Mouse (Mus musculus) stomach, embryonic 14.5 days (tissue): ENCODE data around the gene Ccnt2. TPM values are rescaled to one million over a fixed set of nuclear protein-coding genes. Genes with fewer than 3 reads are reported as not detected.

Source experiments
- ATAC-seq: fragments of 200-750 bp; cut with Nextera tagmentation; 2 replicates; pipeline ENCODE4 v1.8.0; 2017; ENCODE audit warnings: low read depth, moderate TSS enrichment; ENCODE audit not compliant: insufficient number of reproducible peaks, insufficient read depth, low FRiP score
- H3K27ac ChIP-seq: fragments of 300-500 bp; sonication (generic); 2 replicates; pipeline ENCODE4 v1.5.1; 2014; ENCODE audit warnings: mild to moderate bottlenecking, low read length, moderate library complexity, mixed read lengths
- H3K27me3 ChIP-seq: fragments of 300-500 bp; sonication (generic); 2 replicates; pipeline ENCODE4 v1.6.1; 2014; ENCODE audit warnings: low read length, control low read depth, mixed read lengths; ENCODE audit not compliant: control insufficient read depth, insufficient read depth
- H3K36me3 ChIP-seq: fragments of 300-500 bp; sonication (generic); 2 replicates; pipeline ENCODE4 v1.6.1; 2014; ENCODE audit warnings: mild to moderate bottlenecking, control low read depth, low read length, moderate library complexity, mixed read lengths; ENCODE audit not compliant: control insufficient read depth, insufficient read depth
- H3K4me1 ChIP-seq: fragments of 300-500 bp; sonication (generic); 2 replicates; pipeline ENCODE4 v1.6.1; 2014; ENCODE audit warnings: low read length, control low read depth, mixed read lengths; ENCODE audit not compliant: control insufficient read depth, insufficient read depth
- H3K4me2 ChIP-seq: fragments of 300-500 bp; sonication (generic); replicated peaks from 2 replicates; pipeline ENCODE4 v1.6.1; 2014; ENCODE audit warnings: low read depth, low read length, control low read depth
- H3K4me3 ChIP-seq: fragments of 300-500 bp; sonication (generic); 2 replicates; pipeline ENCODE4 v1.5.1; 2014; ENCODE audit warnings: low read depth, low read length, control low read depth
- H3K9ac ChIP-seq: fragments of 300-500 bp; sonication (generic); replicated peaks from 2 replicates; pipeline ENCODE4 v1.6.1; 2014; ENCODE audit warnings: low read depth, mild to moderate bottlenecking, control low read depth, low read length, moderate library complexity, mixed read lengths
- H3K9me3 ChIP-seq: fragments of 300-500 bp; sonication (generic); 2 replicates; pipeline ENCODE4 v1.6.1; 2016; ENCODE audit warnings: low read depth, low read length, control low read depth; ENCODE audit not compliant: control insufficient read depth
- WGBS: fragments of 180-500 bp; shearing (Covaris S2); extraction: QIAGEN DNeasy Blood & Tissue Kit; methylation state at CpG from one replicate; pipeline ENCODE4 v1.1.7; 2014; 5-methylcytosine and 5-hydroxymethylcytosine counted together
- polyA plus RNA-seq: library from polyadenylated mRNA; unstranded; fragments of >200 nt; fragmentation: Nextera tagmentation; extraction: Ambion mirVana; gene quantifications from 2 replicates; pipeline ENCODE4 v1.2.1, GENCODE M21; 2014

Gene Ccnt2
- polyA plus RNA-seq, 1 experiment from 2014 or later: 94.3 TPM

DNA sequence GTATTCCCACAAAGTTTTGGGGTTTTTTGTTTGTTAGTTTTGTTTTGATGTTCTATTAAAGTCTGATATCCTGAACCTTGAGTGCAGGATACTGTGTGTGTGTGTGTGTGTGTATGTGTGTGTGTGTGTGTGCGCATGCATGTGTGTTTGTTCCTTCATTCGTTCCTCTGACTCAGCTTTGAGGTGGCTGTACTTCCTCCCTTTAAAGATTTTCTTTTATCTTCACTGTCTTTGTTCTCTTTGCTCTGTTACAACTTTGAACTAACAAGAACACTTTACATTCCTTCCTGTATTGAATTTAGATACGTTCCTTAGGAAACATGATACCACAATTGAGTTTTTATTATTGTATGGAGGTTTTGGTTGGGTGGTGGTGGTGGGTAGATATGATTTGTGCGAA is 22.4 kb downstream of the Ccnt2 start:
- Histone ChIP-seq H3K4me2 (no peak overlapping the region), H3K9me3 (no peaks in the 10 kb centered on the region), H3K4me3 (no peak overlapping the region), H3K4me1 (no peaks in the 10 kb centered on the region), H3K27ac (no peak overlapping the region), H3K36me3 (peaks cover 25% of the 10 kb centered on the region), H3K27me3 (no peaks in the 10 kb centered on the region), H3K9ac (no peak overlapping the region)
- no peak for ATAC-seq
- 66% methylated on average over 4 of the region's 4 CpGs for WGBS

DNA sequence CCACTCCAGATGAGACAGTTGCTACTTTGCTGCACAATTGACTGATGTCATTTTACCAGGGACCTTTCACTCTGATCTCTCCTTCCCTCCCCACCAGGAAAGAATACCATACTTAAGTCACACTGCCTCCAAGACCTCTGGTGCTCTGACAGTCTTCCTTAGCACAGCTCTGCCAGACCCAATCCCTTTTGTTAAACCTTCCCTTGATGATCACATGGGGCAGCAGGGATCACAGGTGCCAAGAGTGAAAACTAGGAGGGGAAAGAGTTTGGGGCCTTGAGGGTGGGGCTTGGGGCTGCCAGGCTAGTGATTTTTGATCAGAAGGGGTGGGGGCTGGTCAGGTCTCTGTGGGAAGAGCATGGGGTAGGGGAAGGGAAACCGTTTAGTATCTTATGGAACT is 22.8 kb downstream of the Ccnt2 start:
- no peak for ATAC-seq

DNA sequence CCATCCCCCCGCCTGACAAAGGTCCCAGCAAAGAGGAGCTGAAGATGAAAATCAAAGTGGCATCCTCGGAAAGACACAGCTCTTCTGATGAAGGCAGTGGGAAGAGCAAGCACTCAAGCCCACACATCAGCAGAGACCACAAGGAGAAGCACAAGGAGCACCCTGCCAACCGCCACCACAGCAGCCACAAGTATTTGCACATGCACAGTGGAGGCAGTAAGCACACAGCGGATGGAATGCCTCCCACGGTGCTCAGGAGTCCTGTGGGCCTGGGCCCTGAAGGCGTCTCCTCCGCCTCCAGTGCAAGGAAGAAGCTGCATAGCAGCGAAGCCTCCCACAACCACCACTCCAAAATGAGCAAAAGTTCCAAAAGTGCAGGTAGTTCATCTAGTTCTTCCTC is 29.0 kb downstream of the Ccnt2 start:
- Histone ChIP-seq H3K27ac (no peak overlapping the region), H3K9ac (no peak overlapping the region), H3K36me3 (peaks cover 33% of the 10 kb centered on the region), H3K4me2 (no peak overlapping the region), H3K4me1 (no peaks in the 10 kb centered on the region), H3K27me3 (no peaks in the 10 kb centered on the region), H3K9me3 (no peaks in the 10 kb centered on the region), H3K4me3 (no peak overlapping the region)
- 85% methylated on average over 8 of the region's 8 CpGs for WGBS
- ATAC-seq: no peak

More for the DNA sequence above, 22.8 kb downstream of the Ccnt2 start:
- Histone ChIP-seq H3K36me3 (peaks cover 25% of the 10 kb centered on the region), H3K4me3 (no peak overlapping the region), H3K9me3 (no peaks in the 10 kb centered on the region), H3K4me2 (no peak overlapping the region), H3K27ac (no peak overlapping the region), H3K9ac (no peak overlapping the region), H3K4me1 (no peaks in the 10 kb centered on the region), H3K27me3 (no peaks in the 10 kb centered on the region)
- WGBS: 78% methylated on average over 1 of the region's 1 CpGs

DNA sequence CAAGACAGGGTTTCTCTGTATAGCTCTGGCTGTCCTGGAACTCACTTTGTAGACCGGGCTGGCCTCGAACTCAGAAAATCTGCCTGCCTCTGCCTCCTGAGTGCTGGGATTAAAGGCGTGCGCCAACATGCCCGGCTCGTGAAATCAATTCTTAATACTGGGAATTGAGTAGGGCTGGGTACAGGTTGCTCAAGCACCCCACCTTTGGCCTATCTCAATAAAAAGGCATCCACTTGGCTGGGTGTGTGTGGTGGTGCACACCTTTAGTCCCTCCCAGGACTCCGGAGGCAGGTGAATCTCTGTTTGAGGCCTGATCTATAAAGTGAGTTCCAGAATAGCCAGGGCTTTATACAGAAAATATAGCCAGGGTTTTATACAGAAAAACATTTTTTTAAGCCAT is 34.7 kb downstream of the Ccnt2 start:
- ATAC-seq: no peak
- Histone ChIP-seq H3K36me3 (peaks cover under 1% of the 10 kb centered on the region), H3K4me2 (no peak overlapping the region), H3K27me3 (no peaks in the 10 kb centered on the region), H3K9me3 (no peaks in the 10 kb centered on the region), H3K4me1 (no peaks in the 10 kb centered on the region), H3K4me3 (no peak overlapping the region), H3K9ac (no peak overlapping the region), H3K27ac (no peak overlapping the region)
- WGBS: 94% methylated on average over 7 of the region's 7 CpGs

DNA sequence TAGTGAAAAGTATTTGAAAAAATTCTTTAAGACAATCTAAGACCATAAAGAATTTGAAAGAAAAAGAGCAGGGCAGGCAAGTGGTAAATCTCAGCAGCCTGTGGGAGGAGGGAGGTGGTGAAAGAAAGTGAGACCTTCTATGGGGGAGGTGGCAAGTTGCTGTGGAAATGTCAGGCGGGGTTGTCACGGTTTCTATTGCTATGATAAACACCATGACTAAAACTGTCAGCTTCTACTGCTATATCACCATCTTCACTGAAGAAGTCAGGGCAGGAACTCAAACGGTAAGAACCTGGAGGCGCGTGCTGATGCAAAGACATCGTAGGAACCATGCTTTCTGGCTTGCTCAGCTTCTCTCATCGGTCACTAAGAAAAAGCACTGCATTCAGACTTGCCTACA is 39.0 kb downstream of the Ccnt2 start:
- H3K4me3 ChIP-seq: no peak overlapping the region
- no peak overlapping the region for H3K4me2 ChIP-seq
- H3K9me3 ChIP-seq: no peaks in the 10 kb centered on the region
- H3K27ac ChIP-seq: no peak overlapping the region
- H3K4me1 ChIP-seq: no peaks in the 10 kb centered on the region
- H3K9ac ChIP-seq: no peak overlapping the region
- H3K36me3 ChIP-seq: no peaks in the 10 kb centered on the region
- no peak for ATAC-seq
- WGBS: 64% methylated on average over 7 of the region's 7 CpGs
- H3K27me3 ChIP-seq: no peaks in the 10 kb centered on the region

DNA sequence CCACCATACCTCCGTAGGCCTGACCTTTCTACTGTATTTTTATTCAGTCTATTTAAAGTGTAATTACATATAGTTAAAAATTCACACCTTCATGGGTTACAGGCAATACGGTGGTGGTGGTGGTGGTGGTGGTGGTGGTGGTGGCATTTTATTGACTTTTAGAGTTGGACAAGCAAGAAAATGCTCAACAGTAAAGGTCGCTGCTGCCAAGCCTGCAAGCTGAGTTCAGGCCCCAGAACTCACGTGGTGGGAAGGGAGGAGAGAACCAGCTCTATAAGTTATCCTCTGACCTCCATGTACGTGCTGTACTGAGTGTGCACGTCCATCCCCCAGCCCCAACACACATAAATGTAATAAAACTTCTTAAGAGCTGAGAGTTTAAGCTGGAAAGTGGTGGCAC is 42.4 kb downstream of the Ccnt2 start:
- H3K4me3 ChIP-seq: no peak overlapping the region
- no peak overlapping the region for H3K9ac ChIP-seq
- no peak for ATAC-seq
- H3K36me3 ChIP-seq: no peaks in the 10 kb centered on the region
- H3K4me1 ChIP-seq: no peaks in the 10 kb centered on the region
- no peak overlapping the region for H3K4me2 ChIP-seq
- H3K27me3 ChIP-seq: no peaks in the 10 kb centered on the region
- WGBS: 86% methylated on average over 6 of the region's 6 CpGs
- H3K9me3 ChIP-seq: no peaks in the 10 kb centered on the region
- no peak overlapping the region for H3K27ac ChIP-seq

DNA sequence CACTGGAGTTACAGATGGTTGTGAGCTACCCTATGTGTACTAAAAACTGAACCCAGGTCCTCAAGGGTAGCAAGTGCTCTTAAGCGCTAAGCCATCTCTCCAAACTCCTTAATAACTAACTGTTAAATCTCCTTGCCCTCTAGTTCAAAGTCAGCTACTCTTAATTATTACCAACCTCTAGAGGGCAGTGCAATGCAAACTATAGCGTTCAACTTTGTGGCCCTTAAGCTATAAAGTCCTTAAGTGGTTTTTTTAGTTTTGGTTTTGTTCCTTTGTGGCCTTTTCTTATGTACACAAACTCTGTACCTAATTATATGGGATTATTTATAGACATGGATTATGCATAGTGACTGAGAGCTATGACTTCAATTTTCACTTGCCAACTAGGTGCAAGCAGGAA is 53.4 kb downstream of the Ccnt2 start:
- Histone ChIP-seq H3K36me3 (no peaks in the 10 kb centered on the region), H3K27ac (no peak overlapping the region), H3K4me3 (no peak overlapping the region), H3K4me2 (no peak overlapping the region), H3K9me3 (no peaks in the 10 kb centered on the region), H3K9ac (no peak overlapping the region), H3K27me3 (no peaks in the 10 kb centered on the region), H3K4me1 (no peaks in the 10 kb centered on the region)
- 16% methylated on average over 2 of the region's 2 CpGs for WGBS
- no peak for ATAC-seq

DNA sequence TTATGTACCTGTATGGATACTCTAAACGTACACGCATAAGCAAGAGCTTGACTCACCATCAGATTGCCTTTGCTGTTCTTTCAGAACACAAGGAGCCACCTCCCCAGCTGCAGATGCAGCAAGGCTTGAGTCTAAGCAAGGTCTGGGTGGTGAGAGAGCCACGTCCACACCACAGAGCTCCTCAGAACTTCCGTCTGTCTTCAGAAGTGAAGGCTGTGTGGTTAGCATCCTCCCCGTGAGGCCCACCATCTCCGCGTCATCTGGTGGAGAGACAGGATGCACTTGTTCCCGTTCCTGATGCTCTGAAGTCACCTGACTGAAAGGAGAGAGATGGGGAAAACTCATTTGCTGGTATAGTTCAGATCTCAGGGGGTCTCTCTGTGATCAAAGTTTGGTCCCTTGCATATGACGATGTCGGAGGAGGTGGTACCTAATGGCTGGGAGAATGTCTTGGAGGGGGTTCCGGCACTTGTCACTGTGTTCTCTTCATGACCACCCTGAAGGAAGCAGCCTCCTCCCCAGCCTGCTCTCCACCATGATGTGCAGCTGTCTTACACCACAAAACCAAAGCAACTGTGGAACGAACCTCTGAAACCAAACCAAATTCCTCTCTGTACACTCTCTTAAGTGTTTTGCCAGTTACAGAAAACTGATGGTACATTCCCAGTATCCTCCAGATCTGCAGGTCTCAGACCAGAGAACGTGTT is 56.4 kb downstream of the Ccnt2 start:
- H3K36me3 ChIP-seq: no peaks in the 10 kb centered on the region
- H3K4me1 ChIP-seq: no peaks in the 10 kb centered on the region
- no peak for ATAC-seq
- no peak overlapping the region for H3K9ac ChIP-seq
- 83% methylated on average over 13 of the region's 13 CpGs for WGBS
- H3K4me2 ChIP-seq: no peak overlapping the region
- H3K9me3 ChIP-seq: no peaks in the 10 kb centered on the region
- no peak overlapping the region for H3K4me3 ChIP-seq
- no peak overlapping the region for H3K27ac ChIP-seq
- no peaks in the 10 kb centered on the region for H3K27me3 ChIP-seq

DNA sequence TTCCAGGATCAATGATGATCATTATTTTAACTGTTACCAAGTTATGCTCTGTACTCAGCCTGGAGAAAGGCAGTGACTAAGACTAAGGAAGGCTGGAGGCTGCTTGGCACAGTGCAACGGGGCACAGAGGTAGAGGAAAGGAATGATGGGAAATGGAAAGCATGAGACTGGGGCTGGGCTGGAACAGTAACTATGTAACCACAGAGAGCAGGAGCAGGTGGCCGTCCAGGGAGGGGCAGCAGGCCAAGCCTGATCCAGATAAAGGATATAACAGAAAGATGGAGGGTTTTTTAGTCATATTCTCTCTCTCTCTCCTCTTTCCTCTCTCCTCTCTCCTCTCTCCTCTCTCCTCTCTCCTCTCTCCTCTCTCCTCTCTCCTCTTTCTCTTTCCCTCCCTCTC is 59.8 kb downstream of the Ccnt2 start:
- Histone ChIP-seq H3K27me3 (no peaks in the 10 kb centered on the region), H3K27ac (no peak overlapping the region), H3K9ac (no peak overlapping the region), H3K4me1 (no peaks in the 10 kb centered on the region), H3K36me3 (no peaks in the 10 kb centered on the region), H3K4me3 (no peak overlapping the region), H3K9me3 (no peaks in the 10 kb centered on the region), H3K4me2 (no peak overlapping the region)
- WGBS: 36% methylated on average over 2 of the region's 2 CpGs
- no peak for ATAC-seq
